Mouse (Mus musculus) activated CD4-positive, CD25-positive, alpha-beta regulatory T cell, adult 9 weeks (primary cell): ENCODE measurements around the gene Gata2. TPM values are rescaled to one million over a fixed set of nuclear protein-coding genes. Genes with fewer than 3 reads are reported as not detected.

ENCODE experiments used
- polyA plus RNA-seq: library from polyadenylated mRNA; unstranded; fragments of 100-300 nt; shearing (Covaris generic); gene quantifications from one replicate; pipeline ENCODE4 v1.2.1, GENCODE M21; 2017

Gata2 gene
- not detected for polyA plus RNA-seq

GRCm38 (mm10) chr6:88193433-88194052 lies at the start of gene Gata2:
TSS of gene Gata2 (plus strand) at chr6:88193891.

GRCm38 (mm10) chr6:88221968-88222367 lies 28.3 kb downstream of the Gata2 start, which contains the start of gene Dnajb8:
TSS of gene Dnajb8 (plus strand) at chr6:88222268.

Other genes starting within 250 kb of the Gata2 start
- gene H1fx, start 212.3 kb upstream of the Gata2 start, polyA plus RNA-seq = not detected
- gene Rab7, start 148.6 kb upstream of the Gata2 start, polyA plus RNA-seq = 300 TPM
- 286 TPM for gene Rpn1, start 109.4 kb upstream of the Gata2 start, polyA plus RNA-seq
- gene Dnajb8, start 28.4 kb downstream of the Gata2 start, polyA plus RNA-seq = not detected